Mouse (Mus musculus) embryonic facial prominence, embryonic 11.5 days (tissue): ENCODE results near the gene Fbxl19. TPM values are rescaled to one million over a fixed set of nuclear protein-coding genes. Genes with fewer than 3 reads are reported as not detected.

Experiments used
- ATAC-seq: fragments of 200-750 bp; cut with Nextera tagmentation; replicated peaks from 2 replicates; pipeline ENCODE4 v1.8.0; 2017; ENCODE audit warnings: low read depth; ENCODE audit not compliant: insufficient number of reproducible peaks, low FRiP score, low TSS enrichment
- DNase-seq: peaks from one replicate; pipeline ENCODE4 v3.0.0-alpha.2; 2015; ENCODE audit warnings: low spot score
- H3K27ac ChIP-seq: fragments of 300-500 bp; sonication (generic); replicated peaks from 2 replicates; pipeline ENCODE4 v1.5.1; 2014; ENCODE audit warnings: mild to moderate bottlenecking, low read depth, low read length, control low read depth
- H3K27me3 ChIP-seq: fragments of 300-500 bp; sonication (generic); 2 replicates; pipeline ENCODE4 v1.6.1; 2014; ENCODE audit warnings: mild to moderate bottlenecking, low read length, moderate library complexity, mixed read lengths; ENCODE audit not compliant: control insufficient read depth, insufficient read depth
- H3K36me3 ChIP-seq: fragments of 300-500 bp; sonication (generic); replicated peaks from 2 replicates; pipeline ENCODE4 v1.6.1; 2014; ENCODE audit warnings: low read depth, mild to moderate bottlenecking, low read length, moderate library complexity, mixed read lengths; ENCODE audit not compliant: control insufficient read depth, insufficient read depth
- H3K4me1 ChIP-seq: fragments of 300-500 bp; sonication (generic); 2 replicates; pipeline ENCODE4 v1.6.1; 2014; ENCODE audit warnings: low read length, mixed read lengths; ENCODE audit not compliant: control insufficient read depth, insufficient read depth
- H3K4me2 ChIP-seq: fragments of 300-500 bp; sonication (generic); 2 replicates; pipeline ENCODE4 v1.6.1; 2014; ENCODE audit warnings: low read depth, mild to moderate bottlenecking, control low read depth, low read length, moderate library complexity
- H3K4me3 ChIP-seq: fragments of 300-500 bp; sonication (generic); 2 replicates; pipeline ENCODE4 v1.5.1; 2014; ENCODE audit warnings: low read depth, low read length, control low read depth
- H3K9ac ChIP-seq: fragments of 300-500 bp; sonication (generic); replicated peaks from 2 replicates; pipeline ENCODE4 v1.6.1; 2014; ENCODE audit warnings: mild to moderate bottlenecking, control low read depth, low read length
- H3K9me3 ChIP-seq: fragments of 300-500 bp; sonication (generic); replicated peaks from 2 replicates; pipeline ENCODE4 v1.6.1; 2016; ENCODE audit warnings: mild to moderate bottlenecking, low read length, inconsistent platforms, mixed read lengths; ENCODE audit not compliant: control insufficient read depth
- WGBS: fragments of 180-500 bp; shearing (Covaris S2); extraction: QIAGEN DNeasy Blood & Tissue Kit; methylation state at CpG from one replicate; pipeline ENCODE4 v1.1.7; 2014; 5-methylcytosine and 5-hydroxymethylcytosine counted together
- polyA plus RNA-seq: library from polyadenylated mRNA; unstranded; fragments of >200 nt; fragmentation: Nextera tagmentation; extraction: Ambion mirVana; gene quantifications from 2 replicates; pipeline ENCODE4 v1.2.1, GENCODE M21; 2014

Fbxl19 gene
- polyA plus RNA-seq, 1 experiment from 2014 or later: 9.4 TPM

GRCm38 (mm10) chr7:127778350-127778749 lies 34.0 kb downstream of the Fbxl19 start:
- ATAC-seq: no peak
- no peaks in the 10 kb centered on the region for H3K9me3 ChIP-seq
- H3K27ac ChIP-seq: no peak overlapping the region
- peak overlapping the region; percentile 85 for H3K9ac ChIP-seq
- DNase-seq: no peak
- H3K4me1 ChIP-seq: no peaks in the 10 kb centered on the region
- H3K4me3 ChIP-seq: peak overlapping the region; percentile 89
- peak overlapping the region; percentile 69 for H3K4me2 ChIP-seq
- 87% methylated on average over 4 of the region's 4 CpGs for WGBS
- H3K27me3 ChIP-seq: no peaks in the 10 kb centered on the region
- H3K36me3 ChIP-seq: no peaks in the 10 kb centered on the region; the same call in none of the 2 replicates

- Histone ChIP-seq H3K27ac (no peak within 1 kb of the TSS), H3K4me3 (no peak within 1 kb of the TSS), H3K36me3 (peaks cover 28% of the 10 kb centered on the region), H3K27me3 (no peaks in the 10 kb centered on the region), H3K9ac (no peak within 1 kb of the TSS), H3K9me3 (no peaks in the 10 kb centered on the region), H3K4me2 (no peak within 1 kb of the TSS), H3K4me1 (no peaks in the 10 kb centered on the region)
- 94% methylated on average over 7 of the region's 7 CpGs for WGBS
- DNase-seq (no peak), ATAC-seq (no peak)
Observed at GRCm38 (mm10) chr7:127785308-127785707, 41.0 kb downstream of the Fbxl19 start, which contains the start of gene Gm49388. Gene Gm49388, plus strand, starts transcription at chr7:127785608.

GRCm38 (mm10) chr7:127797076-127797845 lies 52.9 kb downstream of the Fbxl19 start:
- Histone ChIP-seq H3K27me3 (no peaks in the 10 kb centered on the region), H3K4me1 (0 out of 2 replicates have a peak, but pooled peaks cover 5% of the 10 kb centered on the region), H3K36me3 (peaks cover 30% of the 10 kb centered on the region), H3K4me2 (no peak overlapping the region), H3K9me3 (no peaks in the 10 kb centered on the region), H3K9ac (no peak overlapping the region), H3K4me3 (no peak overlapping the region), H3K27ac (no peak overlapping the region)
- WGBS: 90% methylated on average over 23 of the region's 23 CpGs
- DNase-seq (no peak), ATAC-seq (no peak)

GRCm38 (mm10) chr7:127798591-127798990 lies 54.2 kb downstream of the Fbxl19 start:
- Histone ChIP-seq H3K36me3 (peaks cover 32% of the 10 kb centered on the region), H3K27ac (no peak overlapping the region)

GRCm38 (mm10) chr7:127799211-127799610 lies 54.9 kb downstream of the Fbxl19 start:
- H3K4me1 ChIP-seq: 0 out of 2 replicates have a peak, but pooled peaks cover 5% of the 10 kb centered on the region
- no peak overlapping the region for H3K9ac ChIP-seq
- no peak overlapping the region for H3K27ac ChIP-seq
- H3K4me2 ChIP-seq: no peak overlapping the region
- H3K36me3 ChIP-seq: peaks cover 32% of the 10 kb centered on the region
- no peak overlapping the region for H3K4me3 ChIP-seq
- WGBS: 91% methylated on average over 13 of the region's 13 CpGs
- ATAC-seq: no peak
- H3K9me3 ChIP-seq: no peaks in the 10 kb centered on the region
- DNase-seq: no peak
- no peaks in the 10 kb centered on the region for H3K27me3 ChIP-seq

More at GRCm38 (mm10) chr7:127798591-127798990, 54.2 kb downstream of the Fbxl19 start:
- Histone ChIP-seq H3K9me3 (no peaks in the 10 kb centered on the region), H3K9ac (no peak overlapping the region), H3K4me1 (0 out of 2 replicates have a peak, but pooled peaks cover 5% of the 10 kb centered on the region), H3K27me3 (no peaks in the 10 kb centered on the region), H3K4me3 (no peak overlapping the region), H3K4me2 (no peak overlapping the region)
- WGBS: 89% methylated on average over 4 of the region's 4 CpGs
- no peak for ATAC-seq
- DNase-seq: no peak

GRCm38 (mm10) chr7:127799738-127800137 lies 55.4 kb downstream of the Fbxl19 start:
- H3K4me1 ChIP-seq: 0 out of 2 replicates have a peak, but pooled peaks cover 5% of the 10 kb centered on the region
- H3K36me3 ChIP-seq: peaks cover 32% of the 10 kb centered on the region
- no peak overlapping the region for H3K4me3 ChIP-seq
- ATAC-seq (no peak), DNase-seq (no peak)
- H3K27ac ChIP-seq: no peak overlapping the region
- H3K27me3 ChIP-seq: no peaks in the 10 kb centered on the region
- 85% methylated on average over 1 of the region's 1 CpGs for WGBS
- no peak overlapping the region for H3K9ac ChIP-seq
- no peaks in the 10 kb centered on the region for H3K9me3 ChIP-seq
- H3K4me2 ChIP-seq: no peak overlapping the region

GRCm38 (mm10) chr7:127800435-127801009 lies 56.2 kb downstream of the Fbxl19 start, which contains the start of gene Hsd3b7:
Gene Hsd3b7, plus strand, starts transcription at chr7:127800604.
- peaks cover 30% of the 10 kb centered on the region for H3K36me3 ChIP-seq
- H3K4me2 ChIP-seq: no peak within 1 kb of the TSS
- ATAC-seq (peak; percentile 81), DNase-seq (peak; percentile 94)
- H3K9me3 ChIP-seq: no peaks in the 10 kb centered on the region
- 0 out of 2 replicates have a peak, but pooled peaks cover 5% of the 10 kb centered on the region for H3K4me1 ChIP-seq
- no peaks in the 10 kb centered on the region for H3K27me3 ChIP-seq
- peak within 1 kb of the TSS; percentile 28; the same call in 1 of the 2 replicates for H3K9ac ChIP-seq
- 0 out of 2 replicates have a peak within 1 kb of the TSS, but pooled peaks have one; percentile 10 for H3K4me3 ChIP-seq
- WGBS: 25% methylated on average over 6 of the region's 6 CpGs
- H3K27ac ChIP-seq: no peak within 1 kb of the TSS
